Mouse (Mus musculus) urinary bladder, postnatal 25 days (tissue): ENCODE results near the gene Coro1b.

Experiments used
- DNase-seq: peaks from one replicate; pipeline ENCODE4 v3.0.0; 2022; ENCODE audit warnings: low spot score

The Coro1b gene

DNA sequence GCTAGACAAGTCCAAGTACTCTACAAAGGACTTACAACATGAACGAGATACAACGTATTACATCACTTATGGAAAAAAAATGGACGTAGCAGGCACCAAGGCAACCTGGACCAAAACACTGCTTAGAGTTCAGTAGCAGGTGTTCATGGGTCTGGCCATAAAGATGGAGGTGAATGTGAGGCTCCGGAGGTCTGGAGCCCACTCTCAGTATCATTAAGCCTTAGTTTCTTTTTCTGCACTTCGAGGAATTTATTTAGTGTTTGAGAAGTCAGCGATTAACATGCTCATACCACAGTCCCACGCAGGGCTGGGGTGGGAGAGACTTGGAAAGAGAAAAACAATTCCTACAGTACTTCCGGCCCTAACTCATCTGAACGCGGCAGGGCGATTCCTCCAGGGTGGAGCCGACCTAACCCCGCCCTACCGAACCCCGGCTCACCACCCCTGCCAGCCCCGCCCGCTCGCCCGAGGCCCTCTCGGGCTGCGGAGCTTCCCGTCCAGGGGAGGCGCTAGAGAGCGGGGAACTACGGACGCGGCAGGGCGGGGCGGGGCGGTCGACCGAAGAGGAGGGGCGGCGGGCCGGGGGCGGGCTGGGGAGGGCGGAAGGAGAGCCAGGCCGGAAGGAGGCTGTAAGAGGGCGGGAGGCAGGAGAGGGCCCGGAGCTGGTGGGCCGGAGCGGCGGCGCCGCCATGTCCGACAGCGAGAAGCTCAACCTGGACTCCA, 43.3 kb downstream of the Coro1b start, which contains the start of gene Ppp1ca:
TSS of gene Ppp1ca (plus strand) at position 538 of the 723 bp plus-strand sequence.
- DNase-seq = peak; percentile 99

DNA sequence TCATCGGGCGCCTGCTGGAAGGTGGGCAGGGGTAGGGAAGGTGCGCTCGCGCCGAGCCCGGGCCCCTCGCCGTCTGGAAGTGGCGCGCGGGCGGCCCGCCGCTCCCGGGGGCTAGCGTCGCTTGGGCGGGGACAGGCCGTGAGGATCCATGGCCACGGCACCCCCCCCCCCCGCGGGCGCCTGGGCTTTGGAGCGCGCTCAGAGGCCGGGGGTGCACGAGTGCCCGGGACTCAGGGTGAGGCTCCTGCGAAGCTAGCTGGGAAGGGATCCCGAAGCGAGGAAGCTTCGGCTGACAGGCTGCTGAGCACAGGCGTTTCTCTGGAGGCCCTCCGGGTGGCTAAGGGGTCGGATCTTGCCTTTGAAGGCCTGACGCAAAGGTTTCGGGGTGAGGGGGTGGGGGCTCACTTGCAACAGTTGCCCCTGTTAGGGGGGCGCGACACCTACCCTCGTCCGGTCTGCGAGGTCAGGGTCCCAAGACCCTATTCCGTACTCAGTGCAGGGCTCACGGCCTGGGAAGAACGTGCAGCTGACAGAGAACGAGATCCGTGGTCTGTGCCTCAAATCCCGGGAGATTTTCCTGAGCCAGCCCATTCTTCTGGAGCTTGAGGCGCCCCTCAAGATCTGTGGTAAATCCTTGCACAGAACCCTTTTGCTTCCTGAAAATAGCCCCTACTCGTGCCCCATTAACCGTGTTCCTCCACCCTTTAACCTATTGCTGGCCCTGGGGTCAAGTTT, 44.0 kb downstream of the Coro1b start:
- DNase-seq = no peak

DNA sequence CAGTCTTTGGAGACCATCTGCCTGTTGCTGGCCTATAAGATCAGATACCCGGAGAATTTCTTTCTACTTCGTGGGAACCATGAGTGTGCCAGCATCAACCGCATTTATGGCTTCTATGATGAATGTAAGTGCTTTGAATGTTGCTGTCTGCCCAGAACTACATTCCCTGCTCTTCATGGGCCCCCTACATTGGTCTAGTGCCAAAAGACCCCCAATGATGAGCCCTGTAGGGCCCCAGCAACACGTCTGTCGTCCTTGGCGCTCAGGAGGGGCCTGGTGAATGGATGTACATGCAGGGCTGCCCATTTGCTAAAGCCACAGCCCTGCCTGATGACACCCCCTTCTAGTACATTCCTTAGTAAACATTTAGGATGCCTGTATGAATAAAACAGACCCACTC, 44.7 kb downstream of the Coro1b start:
- DNase-seq = no peak

GRCm38 (mm10) chr19:4194021-4194724, 45.8 kb downstream of the Coro1b start:
- no peak for DNase-seq

DNA sequence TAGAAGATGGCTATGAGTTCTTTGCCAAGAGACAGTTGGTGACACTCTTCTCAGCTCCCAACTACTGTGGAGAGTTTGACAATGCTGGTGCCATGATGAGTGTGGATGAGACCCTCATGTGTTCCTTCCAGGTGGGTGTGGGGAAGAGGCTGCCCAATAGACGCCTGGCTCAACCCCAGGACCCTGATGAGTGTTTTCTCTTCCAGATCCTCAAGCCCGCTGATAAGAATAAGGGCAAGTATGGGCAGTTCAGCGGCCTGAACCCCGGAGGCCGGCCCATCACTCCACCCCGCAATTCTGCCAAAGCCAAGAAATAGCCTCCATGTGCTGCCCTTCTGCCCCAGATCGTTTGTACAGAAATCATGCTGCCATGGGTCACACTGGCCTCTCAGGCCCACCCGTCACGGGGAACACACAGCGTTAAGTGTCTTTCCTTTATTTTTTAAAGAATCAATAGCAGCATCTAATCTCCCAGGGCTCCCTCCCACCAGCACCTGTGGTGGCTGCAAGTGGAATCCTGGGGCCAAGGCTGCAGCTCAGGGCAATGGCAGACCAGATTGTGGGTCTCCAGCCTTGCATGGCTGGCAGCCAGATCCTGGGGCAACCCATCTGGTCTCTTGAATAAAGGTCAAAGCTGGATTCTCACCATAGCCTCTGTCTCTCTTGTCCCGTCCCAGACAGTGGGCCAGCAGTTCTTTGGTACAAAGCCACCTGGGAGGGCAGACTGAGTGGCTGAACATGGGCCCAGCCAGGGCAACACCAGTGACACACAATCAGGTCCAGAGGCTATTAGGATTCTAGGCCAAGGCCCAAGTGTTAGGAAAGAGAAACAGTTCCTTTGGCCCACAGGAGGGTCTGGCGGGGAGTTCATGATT, 46.6 kb downstream of the Coro1b start:
- DNase-seq = no peak

- no peak for DNase-seq
Observed at GRCm38 (mm10) chr19:4196048-4196447, 47.6 kb downstream of the Coro1b start.

- DNase-seq = no peak
Observed at GRCm38 (mm10) chr19:4196548-4196947, 48.1 kb downstream of the Coro1b start.

- DNase-seq = no peak
Observed at GRCm38 (mm10) chr19:4197180-4197579, 48.8 kb downstream of the Coro1b start.

GRCm38 (mm10) chr19:4201291-4201909, 53.0 kb downstream of the Coro1b start, which contains the start of gene Rad9a:
Rad9a (minus strand) TSS chr19:4201662.
- DNase-seq = peak; percentile 92

DNA sequence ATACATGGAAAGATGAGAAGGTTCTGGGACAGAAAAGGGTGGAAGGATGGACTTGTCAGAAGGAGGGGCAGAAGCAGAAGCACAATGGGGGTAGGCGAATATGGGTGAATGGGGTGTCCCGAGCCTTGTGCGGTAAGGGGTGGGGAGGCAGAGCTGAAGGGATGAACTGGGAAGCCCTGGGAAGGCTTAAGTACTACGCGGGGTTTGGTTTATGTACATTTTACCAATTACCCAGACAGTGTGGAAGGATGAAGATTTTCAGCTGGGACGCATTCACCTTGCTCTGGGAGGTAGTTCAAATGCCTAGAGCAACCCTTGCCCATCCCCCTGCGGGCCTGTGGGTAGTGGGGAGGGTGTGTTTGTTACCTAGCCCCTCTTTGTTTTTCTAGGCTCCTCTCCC, 53.7 kb downstream of the Coro1b start:
- DNase-seq = no peak

- no peak for DNase-seq
Observed at GRCm38 (mm10) chr19:4203148-4203547, 54.7 kb downstream of the Coro1b start.
